Mouse (Mus musculus) CD8-positive naive resting alpha-beta T cell, adult 2 months (primary cell): ENCODE measurements at regions not wholly inside any gene's neighbourhood (a gene's known extent, or its start where the extent isn't known, plus 50 kb on each side); places are given as distances from the start of the nearest gene placed in this dataset.

Experiments used
- DNase-seq, 2 experiments: peaks; one replicate each; pipeline ENCODE4 v3.0.0; 2022; ENCODE audit warnings: low read depth in 2 of 2, low spot score in 2 of 2

- no peak for DNase-seq
These were observed 463.1 kb downstream of the Bnc2 start for GRCm38 (mm10) chr4:84212004-84212403.

- DNase-seq = no peak
These were observed 460.6 kb downstream of the Bnc2 start for GRCm38 (mm10) chr4:84214523-84214922.

GRCm38 (mm10) chr4:84218961-84219360, 456.1 kb downstream of the Bnc2 start:
- no peak for DNase-seq

GRCm38 (mm10) chr4:84222057-84222717, 452.9 kb downstream of the Bnc2 start:
- no peak for DNase-seq

- DNase-seq = no peak
These were observed 452.2 kb downstream of the Bnc2 start for GRCm38 (mm10) chr4:84222805-84223335.

GRCm38 (mm10) chr4:84224556-84224955, 450.5 kb downstream of the Bnc2 start:
- no peak for DNase-seq
